Mouse (Mus musculus) kidney, adult 2 months (tissue): ENCODE results near the gene Nup93.

ENCODE experiments used
- CTCF ChIP-seq: fragments of 200-500 bp; conservative IDR thresholded peaks from 2 replicates; pipeline ENCODE4 v1.5.1; 2011; ENCODE audit warnings: low read depth, mild to moderate bottlenecking, control low read depth, low read length, moderate library complexity, mixed read lengths; ENCODE audit not compliant: insufficient read depth, insufficient read length
- POLR2A ChIP-seq: fragments of 200-500 bp; IDR thresholded peaks from one replicate; pipeline ENCODE4 v1.6.1; 2011; ENCODE audit warnings: low read depth, low read length, control low read depth

DNA sequence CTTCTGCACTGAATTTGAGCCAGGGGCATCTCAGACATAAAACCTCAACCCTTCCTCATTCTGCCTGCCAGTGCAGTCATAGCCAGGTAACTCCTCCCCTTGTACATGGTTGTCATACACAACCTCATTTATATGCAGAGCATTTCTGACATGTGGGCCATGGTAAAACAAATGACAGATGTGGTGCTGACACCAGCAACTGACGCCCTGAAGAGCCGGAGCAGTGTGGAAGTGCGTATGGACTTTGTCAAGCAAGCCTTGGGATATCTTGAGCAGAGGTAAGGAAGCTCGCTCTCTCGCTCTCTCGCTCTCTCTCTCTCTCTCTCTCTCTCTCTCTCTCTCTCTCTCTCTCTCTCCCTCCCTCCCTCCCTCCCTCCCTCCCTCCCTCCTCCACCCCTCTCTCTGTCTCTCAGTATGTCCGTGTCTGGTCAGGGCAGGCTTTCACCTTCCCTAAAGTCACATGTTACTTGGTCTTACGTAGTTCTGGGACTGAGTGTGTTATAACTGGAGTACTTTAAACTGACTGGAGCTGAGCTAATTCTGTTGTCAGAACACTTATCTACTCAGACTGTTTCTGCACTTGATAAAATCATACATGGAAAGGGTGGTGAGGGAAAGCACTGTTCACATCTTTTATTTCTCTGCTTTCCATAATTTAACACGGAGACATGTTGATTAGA, 82.1 kb downstream of the Nup93 start:
- TF ChIP-seq CTCF (no peak), POLR2A (no peak)
